Mouse (Mus musculus): ENCODE data around the gene Fam171a1. TPM values are rescaled to one million over a fixed set of nuclear protein-coding genes. Genes with fewer than 3 reads are reported as not detected.
A peak's percentile ranks its signal among the peaks of the same experiment; 100 is the strongest.
"Not testable (repeated sequence)": the region's sequence is repeated elsewhere in the genome, so short reads cannot be mapped to it uniquely, and the experiment has no call there.

Gene Fam171a1
- total RNA-seq, 2 experiments from 2014 or later, result 26.0 to 31.5 TPM

- DNase-seq, result no peak
Observed at GRCm38 (mm10) chr2:3171774-3172173, 57.8 kb downstream of the Fam171a1 start.

GRCm38 (mm10) chr2:3172656-3173055, 58.6 kb downstream of the Fam171a1 start:
- no peak for DNase-seq

GRCm38 (mm10) chr2:3174890-3175289, 60.9 kb downstream of the Fam171a1 start:
- DNase-seq, result no peak

- not testable (repeated sequence) for DNase-seq
Observed at GRCm38 (mm10) chr2:3175988-3176387, 62.0 kb downstream of the Fam171a1 start.

GRCm38 (mm10) chr2:3176751-3177150, 62.7 kb downstream of the Fam171a1 start:
- no peak for DNase-seq

- no peak for DNase-seq
Observed at GRCm38 (mm10) chr2:3180550-3180949, 66.5 kb downstream of the Fam171a1 start.

GRCm38 (mm10) chr2:3183656-3184055, 69.6 kb downstream of the Fam171a1 start:
- DNase-seq, result peak; percentile 27

GRCm38 (mm10) chr2:3185335-3185734, 71.3 kb downstream of the Fam171a1 start:
- DNase-seq, result peak; percentile 54

- DNase-seq, result no peak
Observed at GRCm38 (mm10) chr2:3188745-3189475, 74.9 kb downstream of the Fam171a1 start.

- DNase-seq, result no peak
Observed at GRCm38 (mm10) chr2:3191149-3191548, 77.1 kb downstream of the Fam171a1 start.

GRCm38 (mm10) chr2:3195511-3195910, 81.5 kb downstream of the Fam171a1 start:
- no peak for DNase-seq

GRCm38 (mm10) chr2:3200422-3200821, 86.4 kb downstream of the Fam171a1 start:
- peak; percentile 34 for DNase-seq

GRCm38 (mm10) chr2:3206975-3207642, 93.1 kb downstream of the Fam171a1 start:
- DNase-seq, result no peak

GRCm38 (mm10) chr2:3215480-3215879, 101.5 kb downstream of the Fam171a1 start:
- no peak for DNase-seq

- no peak for DNase-seq
Observed at GRCm38 (mm10) chr2:3216617-3217016, 102.6 kb downstream of the Fam171a1 start.

- not testable (repeated sequence) for DNase-seq
Observed at GRCm38 (mm10) chr2:3217577-3217976, 103.6 kb downstream of the Fam171a1 start.

GRCm38 (mm10) chr2:3218225-3218624, 104.2 kb downstream of the Fam171a1 start:
- DNase-seq, result no peak

GRCm38 (mm10) chr2:3228475-3228874, 114.5 kb downstream of the Fam171a1 start:
- DNase-seq, result peak; percentile 29

- peak; percentile 81 for DNase-seq
Observed at GRCm38 (mm10) chr2:3229060-3229459, 115.0 kb downstream of the Fam171a1 start.

GRCm38 (mm10) chr2:3239255-3239654, 125.2 kb downstream of the Fam171a1 start:
- no peak for DNase-seq

- DNase-seq, result no peak
Observed at GRCm38 (mm10) chr2:3244251-3244650, 130.2 kb downstream of the Fam171a1 start.

GRCm38 (mm10) chr2:3251309-3251708, 137.3 kb downstream of the Fam171a1 start:
- no peak for DNase-seq

GRCm38 (mm10) chr2:3266466-3266865, 152.4 kb downstream of the Fam171a1 start:
- no peak for DNase-seq

- DNase-seq, result no peak
Observed at GRCm38 (mm10) chr2:3267879-3268278, 153.9 kb downstream of the Fam171a1 start.

Data from adrenal gland, postnatal 10 days (tissue).